Mouse (Mus musculus) adrenal gland, postnatal 25 days (tissue): ENCODE results near the gene Zgpat. TPM values are rescaled to one million over a fixed set of nuclear protein-coding genes. Genes with fewer than 3 reads are reported as not detected.

Source experiments
- DNase-seq: peaks from one replicate; pipeline ENCODE4 v3.0.0; 2021; ENCODE audit warnings: mixed read lengths
- total RNA-seq: library from RNA; stranded (reverse); gene quantifications from 2 replicates; pipeline ENCODE4 v1.2.3, GENCODE M21; 2021

Gene Zgpat
- total RNA-seq, 1 experiment from 2014 or later: 51.2 TPM

- DNase-seq: peak; percentile 46
Measured at GRCm38 (mm10) chr2:181384919-181385391, 20.2 kb downstream of the Zgpat start.

- DNase-seq: peak; percentile 60
Measured at GRCm38 (mm10) chr2:181385885-181386284, 21.2 kb downstream of the Zgpat start.

GRCm38 (mm10) chr2:181386663-181387210, 22.0 kb downstream of the Zgpat start:
- no peak for DNase-seq

GRCm38 (mm10) chr2:181390136-181390870, 25.6 kb downstream of the Zgpat start:
- no peak for DNase-seq

GRCm38 (mm10) chr2:181391022-181391421, 26.3 kb downstream of the Zgpat start:
- DNase-seq: no peak

GRCm38 (mm10) chr2:181391541-181391940, 26.8 kb downstream of the Zgpat start:
- no peak for DNase-seq

GRCm38 (mm10) chr2:181392600-181393213, 28.0 kb downstream of the Zgpat start:
- peak; percentile 89 for DNase-seq

- no peak for DNase-seq
Measured at GRCm38 (mm10) chr2:181394086-181394485, 29.4 kb downstream of the Zgpat start.

- DNase-seq: no peak
Measured at GRCm38 (mm10) chr2:181397207-181397761, 32.6 kb downstream of the Zgpat start.

GRCm38 (mm10) chr2:181401497-181401896, 36.8 kb downstream of the Zgpat start:
- DNase-seq: no peak

GRCm38 (mm10) chr2:181403722-181404121, 39.0 kb downstream of the Zgpat start:
- DNase-seq: no peak

- no peak for DNase-seq
Measured at GRCm38 (mm10) chr2:181409643-181410042, 44.9 kb downstream of the Zgpat start.

GRCm38 (mm10) chr2:181410760-181411473, 46.2 kb downstream of the Zgpat start:
- DNase-seq: peak; percentile 64

- DNase-seq: no peak
Measured at GRCm38 (mm10) chr2:181413141-181413540, 48.4 kb downstream of the Zgpat start.

GRCm38 (mm10) chr2:181415945-181416344, 51.2 kb downstream of the Zgpat start:
- peak; percentile 82 for DNase-seq

- DNase-seq: no peak
Measured at GRCm38 (mm10) chr2:181419359-181419758, 54.6 kb downstream of the Zgpat start.

GRCm38 (mm10) chr2:181420426-181420825, 55.7 kb downstream of the Zgpat start:
- DNase-seq: no peak

- no peak for DNase-seq
Measured at GRCm38 (mm10) chr2:181420903-181421638, 56.3 kb downstream of the Zgpat start.

- DNase-seq: no peak
Measured at GRCm38 (mm10) chr2:181423834-181424233, 59.1 kb downstream of the Zgpat start.
